Mouse (Mus musculus) E14TG2a.4 (cell line): ENCODE measurements at regions not wholly inside any gene's neighbourhood (a gene's known extent, or its start where the extent isn't known, plus 50 kb on each side); places are given as distances from the start of the nearest gene placed in this dataset.

Experiments used
- CTCF ChIP-seq: conservative IDR thresholded peaks from 2 replicates; pipeline ENCODE4 v1.5.1; 2014; ENCODE audit warnings: low read length
- POU5F1 ChIP-seq: IDR thresholded peaks from 2 replicates; pipeline ENCODE4 v1.6.1; 2014; ENCODE audit warnings: low read length, borderline replicate concordance

- TF ChIP-seq CTCF (no peak), POU5F1 (no peak)
These were observed 79.7 kb downstream of the Arl4c start for GRCm38 (mm10) chr1:88622356-88622755.
